Mouse (Mus musculus) spleen, adult 2 months (tissue): ENCODE data around the gene Tspan2. TPM values are rescaled to one million over a fixed set of nuclear protein-coding genes. Genes with fewer than 3 reads are reported as not detected.

Experiments used
- DNase-seq, 2 experiments: peaks; one replicate each; pipeline versions ENCODE4 v3.0.0 to v3.0.0-alpha.2; 2012 to 2021; ENCODE audit warnings: low spot score in 2 of 2, low read depth in 1 of 2
- H3K27ac ChIP-seq: fragments of 200-500 bp; 2 replicates; pipeline ENCODE4 v1.5.1; 2012; ENCODE audit warnings: low read length, inconsistent platforms; ENCODE audit not compliant: insufficient read depth
- H3K27me3 ChIP-seq: fragments of 200-500 bp; 2 replicates; pipeline ENCODE4 v1.6.1; 2012; ENCODE audit warnings: mild to moderate bottlenecking, moderate library complexity, low read length, inconsistent platforms; ENCODE audit not compliant: control insufficient read depth, insufficient read depth
- H3K36me3 ChIP-seq: fragments of 200-500 bp; 2 replicates; pipeline ENCODE4 v1.6.1; 2012; ENCODE audit warnings: mild to moderate bottlenecking, low read length, inconsistent platforms; ENCODE audit not compliant: control insufficient read depth, insufficient read depth
- H3K4me1 ChIP-seq: fragments of 200-500 bp; 2 replicates; pipeline ENCODE4 v1.6.1; 2011; ENCODE audit warnings: inconsistent platforms; ENCODE audit not compliant: control insufficient read depth, insufficient read depth, insufficient read length
- H3K4me3 ChIP-seq: fragments of 200-500 bp; 2 replicates; pipeline ENCODE4 v1.5.1; 2011; ENCODE audit warnings: mild to moderate bottlenecking, inconsistent platforms; ENCODE audit not compliant: insufficient read depth, insufficient read length; ENCODE audit errors: extremely low read depth
- CTCF ChIP-seq: fragments of 200-500 bp; IDR thresholded peaks from 2 replicates; pipeline ENCODE4 v1.5.1; 2011; ENCODE audit warnings: mild to moderate bottlenecking, inconsistent platforms; ENCODE audit not compliant: insufficient read depth, insufficient read length, insufficient replicate concordance; ENCODE audit errors: extremely low read depth
- POLR2A ChIP-seq: fragments of 200-500 bp; IDR thresholded peaks from 2 replicates; pipeline ENCODE4 v1.6.1; 2011; ENCODE audit warnings: low read depth, low read length, inconsistent platforms
- WGBS: fragments of 180-500 bp; shearing (Covaris S2); methylation state at CpG from one replicate; pipeline ENCODE4 v1.1.7; 2018; 5-methylcytosine and 5-hydroxymethylcytosine counted together
- polyA plus RNA-seq: library from polyadenylated mRNA; depleted of rRNA; stranded (reverse); fragments of >200 nt; gene quantifications from 2 replicates; pipeline ENCODE4 v1.2.3, GENCODE M21; 2012; rRNA removed

Gene Tspan2
- polyA plus RNA-seq, 1 experiment = 1.5 TPM

DNA sequence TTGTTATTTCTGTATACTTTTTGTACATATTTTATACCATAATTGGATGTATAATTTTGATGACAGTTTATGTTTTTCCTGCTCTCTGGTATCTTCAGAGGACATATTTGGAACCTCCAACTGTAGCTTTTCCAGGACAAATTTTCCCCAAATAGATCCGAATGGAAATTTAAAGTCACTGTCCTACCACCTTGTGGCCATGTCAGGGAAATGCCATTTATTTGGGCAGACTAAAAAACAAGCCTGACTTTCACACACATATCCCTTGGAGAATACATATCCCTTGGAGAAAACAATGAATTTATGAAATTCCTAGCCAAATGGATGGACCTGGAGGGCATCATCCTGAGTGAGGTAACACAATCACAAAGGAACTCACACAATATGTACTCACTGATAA, 108.1 kb downstream of the Tspan2 start:
- TF ChIP-seq CTCF (no peak), POLR2A (no peak)
- no peaks in the 10 kb centered on the region for H3K4me1 ChIP-seq
- 63% methylated on average over 1 of the region's 1 CpGs for WGBS
- no peaks in the 10 kb centered on the region for H3K27me3 ChIP-seq
- DNase-seq = no peak
- no peaks in the 10 kb centered on the region for H3K36me3 ChIP-seq
- H3K27ac ChIP-seq = no peak overlapping the region
- H3K4me3 ChIP-seq = no peak overlapping the region

DNA sequence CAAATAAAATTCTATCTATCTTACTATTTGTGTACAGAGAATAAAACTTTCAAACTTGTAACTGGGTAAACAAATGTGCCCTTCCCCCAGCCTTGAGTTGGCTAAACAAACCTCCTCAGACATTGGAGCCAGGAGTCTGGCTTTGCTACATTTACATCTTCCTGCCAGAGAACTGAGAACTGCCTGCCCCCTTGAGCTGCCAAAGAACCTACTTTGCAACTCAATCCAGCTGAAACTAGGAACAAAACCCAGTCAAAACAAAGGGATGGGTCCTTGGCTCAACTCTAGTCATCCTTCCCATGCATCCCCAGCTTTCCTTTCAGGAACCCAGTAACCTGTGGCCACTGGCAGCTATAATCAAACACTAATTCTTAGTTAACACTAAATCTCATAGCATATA, 114.3 kb downstream of the Tspan2 start:
- H3K4me1 ChIP-seq = no peaks in the 10 kb centered on the region
- no peaks in the 10 kb centered on the region for H3K27me3 ChIP-seq
- no peaks in the 10 kb centered on the region for H3K36me3 ChIP-seq
- no peak overlapping the region for H3K4me3 ChIP-seq
- no peak for DNase-seq
- H3K27ac ChIP-seq = no peak overlapping the region
- no peak for TF ChIP-seq POLR2A

Other genes with a start within 250 kb of the Tspan2 start
- not detected in 2 replicates for gene Tshb, start 48.2 kb downstream of the Tspan2 start, polyA plus RNA-seq
- not detected in 2 replicates for gene Sycp1, start 201.6 kb downstream of the Tspan2 start, polyA plus RNA-seq
- not detected in 2 replicates for gene Nr1h5, start 229.6 kb downstream of the Tspan2 start, polyA plus RNA-seq